Mouse (Mus musculus) limb, embryonic 14.5 days (tissue): ENCODE data around the gene Azgp1. TPM values are rescaled to one million over a fixed set of nuclear protein-coding genes. Genes with fewer than 3 reads are reported as not detected.
A peak's percentile ranks its signal among the peaks of the same experiment; 100 is the strongest.

Experiments used
- ATAC-seq: fragments of 200-750 bp; cut with Nextera tagmentation; 2 replicates; pipeline ENCODE4 v1.8.0; 2017; ENCODE audit warnings: low read depth, moderate number of reproducible peaks, moderate TSS enrichment; ENCODE audit not compliant: low FRiP score
- DNase-seq: peaks from one replicate; pipeline ENCODE4 v3.0.0-alpha.2; 2015; ENCODE audit warnings: low spot score
- H3K27ac ChIP-seq: fragments of 300-500 bp; sonication (generic); replicated peaks from 2 replicates; pipeline ENCODE4 v1.5.1; 2014; ENCODE audit warnings: low read depth, mild to moderate bottlenecking, low read length, moderate library complexity, mixed read lengths
- H3K27me3 ChIP-seq: fragments of 300-500 bp; sonication (generic); 2 replicates; pipeline ENCODE4 v1.6.1; 2014; ENCODE audit warnings: low read length, mixed read lengths; ENCODE audit not compliant: control insufficient read depth, insufficient read depth
- H3K36me3 ChIP-seq: fragments of 300-500 bp; sonication (generic); 2 replicates; pipeline ENCODE4 v1.6.1; 2014; ENCODE audit warnings: mild to moderate bottlenecking, low read length, moderate library complexity, mixed read lengths; ENCODE audit not compliant: control insufficient read depth, insufficient read depth
- H3K4me1 ChIP-seq: fragments of 300-500 bp; sonication (generic); 2 replicates; pipeline ENCODE4 v1.6.1; 2014; ENCODE audit warnings: antibody characterized with exemption, low read length, mixed read lengths; ENCODE audit not compliant: control insufficient read depth, insufficient read depth
- H3K4me2 ChIP-seq: fragments of 300-500 bp; sonication (generic); replicated peaks from 2 replicates; pipeline ENCODE4 v1.6.1; 2014; ENCODE audit warnings: low read depth, mild to moderate bottlenecking, low read length, moderate library complexity; ENCODE audit not compliant: severe bottlenecking
- H3K4me3 ChIP-seq: fragments of 300-500 bp; sonication (generic); replicated peaks from 2 replicates; pipeline ENCODE4 v1.5.1; 2014; ENCODE audit warnings: low read length
- H3K9ac ChIP-seq: fragments of 300-500 bp; sonication (generic); 2 replicates; pipeline ENCODE4 v1.6.1; 2014; ENCODE audit warnings: mild to moderate bottlenecking, low read depth, low read length, moderate library complexity; ENCODE audit not compliant: severe bottlenecking
- H3K9me3 ChIP-seq: fragments of 300-500 bp; sonication (generic); 2 replicates; pipeline ENCODE4 v1.6.1; 2016; ENCODE audit warnings: low read length; ENCODE audit not compliant: control insufficient read depth
- POLR2A ChIP-seq: fragments of 200-500 bp; IDR thresholded peaks from 2 replicates; pipeline ENCODE4 v1.8.0; 2012; ENCODE audit warnings: inconsistent platforms, mild to moderate bottlenecking, moderate library complexity, borderline replicate concordance; ENCODE audit not compliant: insufficient read depth, insufficient read length; ENCODE audit errors: extremely low read depth
- WGBS: fragments of 180-500 bp; shearing (Covaris S2); extraction: QIAGEN DNeasy Blood & Tissue Kit; methylation state at CpG from one replicate; pipeline ENCODE4 v1.1.7; 2014; 5-methylcytosine and 5-hydroxymethylcytosine counted together
- polyA plus RNA-seq, 2 experiments: library from polyadenylated mRNA; depleted of rRNA in 1 of 2; stranded (reverse) in 1 of 2; unstranded in 1 of 2; fragments of >200 nt; fragmentation: Nextera tagmentation in 1 of 2; extraction: Ambion mirVana in 1 of 2; gene quantifications; 2 replicates each; pipeline versions ENCODE4 v1.2.1 to v1.2.3; 2012 to 2014

Gene Azgp1
- polyA plus RNA-seq, 2 experiments: 0.18 TPM; not detected in 1

- DNase-seq (peak; percentile 16), ATAC-seq (no peak)
- Histone ChIP-seq H3K4me1 (no peaks in the 10 kb centered on the region), H3K9me3 (no peaks in the 10 kb centered on the region), H3K9ac (no peak overlapping the region), H3K27ac (no peak overlapping the region), H3K36me3 (no peaks in the 10 kb centered on the region), H3K4me3 (no peak overlapping the region), H3K27me3 (no peaks in the 10 kb centered on the region), H3K4me2 (no peak overlapping the region)
- no peak for TF ChIP-seq POLR2A
- 51% methylated on average over 3 of the region's 3 CpGs for WGBS
These were observed 7.6 kb upstream of the Azgp1 start for GRCm38 (mm10) chr5:137973738-137974137.

- Histone ChIP-seq H3K9me3 (no peaks in the 10 kb centered on the region), H3K27me3 (no peaks in the 10 kb centered on the region), H3K27ac (no peak overlapping the region), H3K4me2 (no peak overlapping the region), H3K4me3 (no peak overlapping the region), H3K36me3 (no peaks in the 10 kb centered on the region), H3K4me1 (no peaks in the 10 kb centered on the region), H3K9ac (no peak overlapping the region)
- ATAC-seq (no peak), DNase-seq (no peak)
- 60% methylated on average over 3 of the region's 3 CpGs for WGBS
- no peak for TF ChIP-seq POLR2A
These were observed 6.6 kb upstream of the Azgp1 start for GRCm38 (mm10) chr5:137974724-137975123.

- H3K9ac ChIP-seq: no peak overlapping the region
- no peaks in the 10 kb centered on the region for H3K9me3 ChIP-seq
- H3K4me2 ChIP-seq: no peak overlapping the region
- no peaks in the 10 kb centered on the region for H3K4me1 ChIP-seq
- no peak overlapping the region for H3K4me3 ChIP-seq
- ATAC-seq (no peak), DNase-seq (no peak)
- no peak for TF ChIP-seq POLR2A
- 56% methylated on average over 1 of the region's 1 CpGs for WGBS
- no peaks in the 10 kb centered on the region for H3K27me3 ChIP-seq
- H3K27ac ChIP-seq: no peak overlapping the region
- H3K36me3 ChIP-seq: no peaks in the 10 kb centered on the region
These were observed 5.9 kb upstream of the Azgp1 start for GRCm38 (mm10) chr5:137975434-137975833.

- Histone ChIP-seq H3K27ac (no peak overlapping the region), H3K36me3 (no peaks in the 10 kb centered on the region), H3K4me1 (no peaks in the 10 kb centered on the region), H3K9ac (no peak overlapping the region), H3K9me3 (no peaks in the 10 kb centered on the region), H3K4me3 (no peak overlapping the region), H3K4me2 (no peak overlapping the region), H3K27me3 (no peaks in the 10 kb centered on the region)
- DNase-seq (no peak), ATAC-seq (no peak)
- WGBS: 33% methylated on average over 1 of the region's 1 CpGs
- TF ChIP-seq POLR2A: no peak
These were observed 4.0 kb upstream of the Azgp1 start for GRCm38 (mm10) chr5:137977291-137977690.

- no peak for DNase-seq
- WGBS: 72% methylated on average over 2 of the region's 2 CpGs
- Histone ChIP-seq H3K9ac (no peak overlapping the region), H3K27me3 (no peaks in the 10 kb centered on the region), H3K36me3 (no peaks in the 10 kb centered on the region), H3K4me3 (no peak overlapping the region), H3K27ac (no peak overlapping the region), H3K4me2 (no peak overlapping the region), H3K9me3 (no peaks in the 10 kb centered on the region), H3K4me1 (no peaks in the 10 kb centered on the region)
- ATAC-seq: no peak
- TF ChIP-seq POLR2A: no peak
These were observed 2.2 kb upstream of the Azgp1 start for GRCm38 (mm10) chr5:137979081-137979480.

- DNase-seq: no peak
- Histone ChIP-seq H3K36me3 (no peaks in the 10 kb centered on the region), H3K4me2 (no peak overlapping the region), H3K27ac (no peak overlapping the region), H3K9me3 (no peaks in the 10 kb centered on the region), H3K4me3 (no peak overlapping the region), H3K9ac (no peak overlapping the region), H3K4me1 (no peaks in the 10 kb centered on the region), H3K27me3 (no peaks in the 10 kb centered on the region)
- no peak for ATAC-seq
- WGBS: 87% methylated on average over 1 of the region's 1 CpGs
- no peak for TF ChIP-seq POLR2A
These were observed 5.0 kb downstream of the Azgp1 start for GRCm38 (mm10) chr5:137986351-137986750.
